Mouse (Mus musculus): ENCODE measurements around the gene Cfap97d1. TPM values are rescaled to one million over a fixed set of nuclear protein-coding genes. Genes with fewer than 3 reads are reported as not detected.

Cfap97d1 gene
- polyA plus RNA-seq, 1 experiment from 2014 or later: not detected

GRCm38 (mm10) chr11:101992411-101992810 lies 8.3 kb downstream of the Cfap97d1 start:
- no peak for ATAC-seq (ENCODE audit: insufficient read depth)
- no peak overlapping the region for H3K9ac ChIP-seq
- H3K27me3 ChIP-seq (ENCODE audit: insufficient read depth, low read length): no peaks in the 10 kb centered on the region
- H3K9me3 ChIP-seq (ENCODE audit: low read depth, low read length): no peaks in the 10 kb centered on the region
- H3K4me3 ChIP-seq (ENCODE audit: low read depth, low read length): no peak overlapping the region
- H3K4me2 ChIP-seq: no peak overlapping the region
- WGBS: 83% methylated on average over 7 of the region's 7 CpGs
- H3K27ac ChIP-seq (ENCODE audit: low read depth): no peak overlapping the region
- H3K36me3 ChIP-seq (ENCODE audit: insufficient read depth): no peaks in the 10 kb centered on the region
- TF ChIP-seq CTCF (IDR thresholded peaks at IDR 0.05; ENCODE audit: low read depth): no peak
- no peaks in the 10 kb centered on the region for H3K4me1 ChIP-seq (ENCODE audit: insufficient read depth)
- no peak for DNase-seq

- no peak overlapping the region for H3K27ac ChIP-seq (ENCODE audit: low read depth)
- H3K4me2 ChIP-seq: no peak overlapping the region
- no peaks in the 10 kb centered on the region for H3K4me1 ChIP-seq (ENCODE audit: insufficient read depth)
- no peak for TF ChIP-seq CTCF (IDR thresholded peaks at IDR 0.05; ENCODE audit: low read depth)
- H3K9ac ChIP-seq: no peak overlapping the region
- ATAC-seq (ENCODE audit: insufficient read depth): no peak
- DNase-seq: peak; percentile 17
- no peaks in the 10 kb centered on the region for H3K27me3 ChIP-seq (ENCODE audit: insufficient read depth, low read length)
- H3K4me3 ChIP-seq (ENCODE audit: low read depth, low read length): no peak overlapping the region
- WGBS: 55% methylated on average over 8 of the region's 8 CpGs
- H3K9me3 ChIP-seq (ENCODE audit: low read depth, low read length): no peaks in the 10 kb centered on the region
- no peaks in the 10 kb centered on the region for H3K36me3 ChIP-seq (ENCODE audit: insufficient read depth)
These were observed 10.0 kb downstream of the Cfap97d1 start for GRCm38 (mm10) chr11:101994100-101994499.

GRCm38 (mm10) chr11:101995938-101996337 lies 11.9 kb downstream of the Cfap97d1 start:
- Histone ChIP-seq H3K4me3 (ENCODE audit: low read depth, low read length) (no peak overlapping the region), H3K36me3 (ENCODE audit: insufficient read depth) (no peaks in the 10 kb centered on the region), H3K4me1 (ENCODE audit: insufficient read depth) (no peaks in the 10 kb centered on the region), H3K27me3 (ENCODE audit: insufficient read depth, low read length) (no peaks in the 10 kb centered on the region), H3K27ac (ENCODE audit: low read depth) (no peak overlapping the region), H3K9me3 (ENCODE audit: low read depth, low read length) (no peaks in the 10 kb centered on the region), H3K9ac (no peak overlapping the region), H3K4me2 (no peak overlapping the region)
- ATAC-seq (ENCODE audit: insufficient read depth) (no peak), DNase-seq (no peak)
- WGBS: 84% methylated on average over 7 of the region's 7 CpGs
- TF ChIP-seq CTCF (IDR thresholded peaks at IDR 0.05; ENCODE audit: low read depth): no peak

- ATAC-seq (ENCODE audit: insufficient read depth): no peak
- H3K27ac ChIP-seq (ENCODE audit: low read depth): no peak overlapping the region
These were observed 14.2 kb downstream of the Cfap97d1 start for GRCm38 (mm10) chr11:101998258-101998657.

GRCm38 (mm10) chr11:101999466-101999865 lies 15.4 kb downstream of the Cfap97d1 start:
- DNase-seq (no peak), ATAC-seq (ENCODE audit: insufficient read depth) (no peak)
- no peak overlapping the region for H3K4me3 ChIP-seq (ENCODE audit: low read depth, low read length)
- H3K4me2 ChIP-seq: no peak overlapping the region
- H3K27ac ChIP-seq (ENCODE audit: low read depth): no peak overlapping the region
- H3K9me3 ChIP-seq (ENCODE audit: low read depth, low read length): no peaks in the 10 kb centered on the region
- no peak for TF ChIP-seq CTCF (IDR thresholded peaks at IDR 0.05; ENCODE audit: low read depth)
- no peaks in the 10 kb centered on the region for H3K4me1 ChIP-seq (ENCODE audit: insufficient read depth)
- H3K9ac ChIP-seq: no peak overlapping the region
- H3K36me3 ChIP-seq (ENCODE audit: insufficient read depth): no peaks in the 10 kb centered on the region; the same call in 1 of the 2 replicates
- no peaks in the 10 kb centered on the region for H3K27me3 ChIP-seq (ENCODE audit: insufficient read depth, low read length)
- WGBS: 58% methylated on average over 4 of the region's 4 CpGs

More at GRCm38 (mm10) chr11:101998258-101998657, 14.2 kb downstream of the Cfap97d1 start:
- peak; percentile 37 for DNase-seq
- no peaks in the 10 kb centered on the region for H3K27me3 ChIP-seq (ENCODE audit: insufficient read depth, low read length)
- no peaks in the 10 kb centered on the region for H3K36me3 ChIP-seq (ENCODE audit: insufficient read depth)
- no peak overlapping the region for H3K9ac ChIP-seq
- no peak overlapping the region for H3K4me3 ChIP-seq (ENCODE audit: low read depth, low read length)
- H3K4me2 ChIP-seq: no peak overlapping the region
- no peaks in the 10 kb centered on the region for H3K9me3 ChIP-seq (ENCODE audit: low read depth, low read length)
- H3K4me1 ChIP-seq (ENCODE audit: insufficient read depth): no peaks in the 10 kb centered on the region
- 36% methylated on average over 5 of the region's 5 CpGs for WGBS
- no peak for TF ChIP-seq CTCF (IDR thresholded peaks at IDR 0.05; ENCODE audit: low read depth)

- Histone ChIP-seq H3K4me1 (ENCODE audit: insufficient read depth) (no peaks in the 10 kb centered on the region), H3K27me3 (ENCODE audit: insufficient read depth, low read length) (no peaks in the 10 kb centered on the region)
- DNase-seq: no peak
These were observed 20.2 kb downstream of the Cfap97d1 start for GRCm38 (mm10) chr11:102004251-102004650.

GRCm38 (mm10) chr11:102006271-102006670 lies 22.2 kb downstream of the Cfap97d1 start:
- DNase-seq (no peak), ATAC-seq (ENCODE audit: insufficient read depth) (no peak)
- TF ChIP-seq CTCF (IDR thresholded peaks at IDR 0.05; ENCODE audit: low read depth): no peak
- no peak overlapping the region for H3K4me2 ChIP-seq
- no peaks in the 10 kb centered on the region for H3K27me3 ChIP-seq (ENCODE audit: insufficient read depth, low read length)
- H3K4me3 ChIP-seq (ENCODE audit: low read depth, low read length): no peak overlapping the region
- H3K9ac ChIP-seq: no peak overlapping the region
- no peak overlapping the region for H3K27ac ChIP-seq (ENCODE audit: low read depth)
- H3K4me1 ChIP-seq (ENCODE audit: insufficient read depth): no peaks in the 10 kb centered on the region
- no peaks in the 10 kb centered on the region; the same call in 1 of the 2 replicates for H3K36me3 ChIP-seq (ENCODE audit: insufficient read depth)
- 64% methylated on average over 9 of the region's 9 CpGs for WGBS
- no peaks in the 10 kb centered on the region for H3K9me3 ChIP-seq (ENCODE audit: low read depth, low read length)

More at GRCm38 (mm10) chr11:102004251-102004650, 20.2 kb downstream of the Cfap97d1 start:
- Histone ChIP-seq H3K27ac (ENCODE audit: low read depth) (no peak overlapping the region), H3K4me3 (ENCODE audit: low read depth, low read length) (no peak overlapping the region), H3K36me3 (ENCODE audit: insufficient read depth) (no peaks in the 10 kb centered on the region; the same call in 1 of the 2 replicates), H3K9me3 (ENCODE audit: low read depth, low read length) (no peaks in the 10 kb centered on the region), H3K9ac (no peak overlapping the region), H3K4me2 (no peak overlapping the region)
- ATAC-seq (ENCODE audit: insufficient read depth): no peak
- TF ChIP-seq CTCF (IDR thresholded peaks at IDR 0.05; ENCODE audit: low read depth): peak; percentile 58
- WGBS: 87% methylated on average over 8 of the region's 8 CpGs

GRCm38 (mm10) chr11:102006688-102007087 lies 22.6 kb downstream of the Cfap97d1 start:
- Histone ChIP-seq H3K4me3 (ENCODE audit: low read depth, low read length) (no peak overlapping the region), H3K27ac (ENCODE audit: low read depth) (no peak overlapping the region), H3K27me3 (ENCODE audit: insufficient read depth, low read length) (no peaks in the 10 kb centered on the region), H3K36me3 (ENCODE audit: insufficient read depth) (no peaks in the 10 kb centered on the region; the same call in 1 of the 2 replicates), H3K9me3 (ENCODE audit: low read depth, low read length) (no peaks in the 10 kb centered on the region), H3K4me1 (ENCODE audit: insufficient read depth) (no peaks in the 10 kb centered on the region), H3K4me2 (no peak overlapping the region), H3K9ac (no peak overlapping the region)
- no peak for TF ChIP-seq CTCF (IDR thresholded peaks at IDR 0.05; ENCODE audit: low read depth)
- WGBS: 80% methylated on average over 5 of the region's 5 CpGs
- DNase-seq (no peak), ATAC-seq (ENCODE audit: insufficient read depth) (no peak)

Data from lung, embryonic 14.5 days (tissue).